Mouse (Mus musculus): Measurements from ENCODE around the gene Fam227b.

DNA sequence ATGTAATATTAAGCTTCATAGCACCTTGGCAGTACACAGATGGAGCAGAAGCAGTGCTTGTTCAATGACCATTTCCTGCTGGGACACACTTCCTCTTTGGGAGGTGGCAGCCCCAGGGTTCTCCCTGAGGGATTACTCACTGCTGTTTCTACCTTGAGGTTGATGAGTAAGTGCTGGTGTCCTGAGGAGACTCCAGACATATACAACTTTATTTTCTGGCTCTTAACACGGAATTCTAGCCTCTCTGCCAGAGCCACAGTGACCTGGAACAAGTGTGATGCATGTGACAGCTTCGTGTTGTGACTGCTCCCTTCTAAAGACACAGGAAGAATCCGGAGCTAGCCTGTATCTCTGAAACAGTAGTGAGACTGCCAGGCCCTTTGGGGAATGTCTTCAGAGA is 217.8 kb downstream of the Fam227b start:
- TF ChIP-seq POLR2A (IDR thresholded peaks at IDR 0.05; ENCODE audit: insufficient read depth, low read depth, low read length): no peak
- TF ChIP-seq CTCF (IDR thresholded peaks at IDR 0.05): no peak
- no peak for TF ChIP-seq EP300 (IDR thresholded peaks at IDR 0.05; ENCODE audit: insufficient read depth, low read depth, low read length)
